Mouse (Mus musculus): ENCODE results near the gene Pak6. TPM values are rescaled to one million over a fixed set of nuclear protein-coding genes. Genes with fewer than 3 reads are reported as not detected.
"Not testable (repeated sequence)": the region's sequence is repeated elsewhere in the genome, so short reads cannot be mapped to it uniquely, and the experiment has no call there.

The Pak6 gene
- total RNA-seq (2021), result 10 to 100 TPM; 14.0 to 14.2 TPM

DNA sequence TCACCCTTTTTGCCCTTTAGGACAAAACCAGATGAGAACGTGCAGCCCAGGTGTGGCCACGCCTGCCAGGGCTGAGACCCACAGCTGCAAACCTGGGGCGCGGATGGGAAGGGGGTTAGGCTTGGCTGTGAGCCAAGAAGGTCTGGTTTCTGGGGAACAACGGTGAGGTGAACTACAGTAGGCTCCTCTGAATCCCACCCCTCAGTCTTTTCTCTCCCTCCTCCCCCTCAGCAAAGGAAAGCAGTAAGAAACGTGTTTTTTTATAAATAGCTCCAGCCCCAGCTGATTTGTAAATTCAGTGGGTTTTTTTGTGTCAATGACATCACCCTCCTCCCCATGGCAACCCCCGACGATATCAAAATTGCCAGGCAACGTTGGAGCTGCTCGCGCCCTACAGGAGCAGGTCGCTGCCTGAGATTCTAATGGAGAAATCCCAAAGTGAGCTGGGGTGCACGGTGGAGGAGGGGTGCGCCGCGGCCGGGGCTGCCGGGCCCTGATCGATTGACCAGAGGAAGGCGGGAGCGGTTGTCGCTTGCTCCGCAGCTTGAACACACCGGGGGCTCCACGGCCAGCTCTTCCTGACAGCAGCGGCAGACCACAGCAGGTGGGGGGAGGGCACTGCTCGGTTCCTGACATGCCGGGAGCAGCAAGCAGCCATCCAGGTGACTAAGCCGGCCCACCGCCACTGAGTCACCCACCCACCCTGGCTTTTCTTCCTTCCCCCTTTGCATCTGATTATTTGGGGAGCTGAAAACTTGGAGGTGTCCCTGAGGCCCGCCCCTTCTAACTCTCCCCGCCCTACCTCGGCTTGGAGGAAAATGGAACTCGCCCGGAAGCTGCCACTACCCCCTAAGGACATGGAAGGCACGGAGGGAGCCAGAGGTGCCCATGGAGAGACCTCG lies at the start of gene Pak6:
Gene Pak6 (plus strand): TSS at position 402 of the 902 bp plus-strand sequence.
- peak; percentile 31 for DNase-seq

GRCm38 (mm10) chr2:118618013-118618412 lies 45.1 kb upstream of the Pak6 start:
- DNase-seq, result no peak

DNA sequence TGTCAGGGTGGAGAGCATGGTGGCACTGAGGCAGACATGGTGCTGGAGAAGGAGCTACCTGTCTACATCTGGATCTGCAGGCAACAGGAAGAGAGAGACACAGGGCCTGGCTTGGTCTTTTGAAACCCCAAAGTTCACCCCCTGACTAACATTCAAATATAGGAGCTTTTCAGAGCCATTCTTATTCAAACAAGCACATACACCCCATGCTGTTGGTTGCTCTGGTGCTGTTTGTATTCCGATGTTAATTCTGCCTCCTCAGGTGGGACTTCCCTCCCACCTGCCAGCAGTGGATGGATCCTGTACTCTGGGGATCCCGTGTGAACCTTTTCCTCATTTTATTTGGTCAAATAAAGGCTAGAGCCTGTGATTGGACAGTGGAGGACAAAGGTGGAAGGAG lies 43.0 kb upstream of the Pak6 start:
- no peak for DNase-seq

GRCm38 (mm10) chr2:118620608-118621007 lies 42.5 kb upstream of the Pak6 start:
- DNase-seq, result no peak

- no peak for DNase-seq
These were observed 33.8 kb upstream of the Pak6 start for GRCm38 (mm10) chr2:118629276-118629675.

DNA sequence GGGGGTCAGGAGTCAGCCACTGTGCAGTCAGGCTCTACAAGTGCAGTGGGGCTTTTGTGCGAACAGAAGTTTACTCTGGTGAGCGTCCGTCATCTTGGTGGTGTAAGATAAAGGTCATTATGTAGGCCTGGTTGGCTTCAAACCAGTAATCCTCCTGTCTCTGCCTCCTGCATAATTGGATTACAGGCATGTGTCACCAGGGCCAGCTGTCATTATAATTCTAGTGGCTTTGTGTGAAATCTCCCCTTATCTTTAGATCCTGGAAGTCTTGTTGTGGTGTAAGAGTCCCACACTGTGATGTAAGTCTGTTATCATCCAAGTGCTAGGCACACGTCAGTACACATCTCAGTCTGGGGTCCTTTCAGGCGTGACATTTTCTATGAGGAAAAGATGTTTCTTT lies 29.7 kb upstream of the Pak6 start:
- DNase-seq, result no peak

GRCm38 (mm10) chr2:118637258-118637657 lies 25.8 kb upstream of the Pak6 start:
- DNase-seq, result no peak

DNA sequence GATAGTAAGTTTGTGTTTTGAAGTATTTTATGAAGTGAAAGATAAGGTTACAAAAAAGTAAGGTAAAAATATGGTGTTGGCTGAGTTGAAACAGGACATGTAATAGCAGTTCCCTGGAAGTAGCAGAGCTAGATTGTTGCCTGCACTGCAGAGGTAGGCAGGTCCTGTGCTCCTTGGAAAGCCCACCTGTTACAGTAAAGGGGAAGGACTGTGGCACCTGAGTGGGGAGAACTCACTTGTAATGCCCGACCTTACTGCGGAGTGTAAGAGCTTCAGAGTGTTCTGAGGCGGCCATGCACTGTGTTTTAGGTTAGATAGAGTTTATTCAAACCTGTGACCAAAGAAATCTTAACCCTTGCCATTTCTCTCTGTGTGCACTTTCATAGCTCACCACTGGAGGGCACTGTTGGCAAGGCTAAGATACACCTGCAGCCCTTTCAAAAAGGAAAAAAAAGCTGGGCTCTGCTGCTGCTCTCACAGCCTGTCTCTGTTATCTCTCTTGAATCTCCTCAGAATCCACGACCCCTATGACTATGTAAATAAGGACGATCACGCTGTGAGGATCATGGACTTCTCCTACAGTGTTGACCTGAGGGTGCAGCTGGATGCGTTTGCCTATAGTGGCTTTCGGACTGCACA lies 25.1 kb upstream of the Pak6 start:
- DNase-seq, result peak; percentile 83

DNA sequence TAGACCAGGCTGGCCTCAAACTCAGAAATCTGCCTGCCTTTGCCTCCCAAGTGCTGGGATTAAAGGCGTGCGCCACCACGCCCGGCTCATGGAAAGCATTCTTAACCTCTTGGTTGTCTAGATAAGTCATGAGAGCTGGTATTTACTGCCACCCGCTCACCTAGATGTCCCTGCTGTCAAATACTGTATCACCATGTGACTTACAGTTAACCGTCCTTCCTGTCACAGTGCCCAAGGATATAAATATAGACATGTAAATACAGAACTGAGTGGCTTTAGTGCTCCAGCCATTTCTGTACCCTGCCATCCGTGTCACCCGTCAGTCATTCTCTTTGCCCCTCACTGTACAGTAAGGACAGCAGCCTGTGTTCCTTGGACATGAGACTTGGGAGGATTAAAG lies 24.4 kb upstream of the Pak6 start:
- DNase-seq, result peak; percentile 26

GRCm38 (mm10) chr2:118641147-118641546 lies 22.0 kb upstream of the Pak6 start:
- no peak for DNase-seq

GRCm38 (mm10) chr2:118642431-118642830 lies 20.7 kb upstream of the Pak6 start:
- DNase-seq, result no peak

GRCm38 (mm10) chr2:118642942-118643341 lies 20.2 kb upstream of the Pak6 start:
- no peak for DNase-seq

GRCm38 (mm10) chr2:118646665-118647064 lies 16.4 kb upstream of the Pak6 start:
- no peak for DNase-seq

DNA sequence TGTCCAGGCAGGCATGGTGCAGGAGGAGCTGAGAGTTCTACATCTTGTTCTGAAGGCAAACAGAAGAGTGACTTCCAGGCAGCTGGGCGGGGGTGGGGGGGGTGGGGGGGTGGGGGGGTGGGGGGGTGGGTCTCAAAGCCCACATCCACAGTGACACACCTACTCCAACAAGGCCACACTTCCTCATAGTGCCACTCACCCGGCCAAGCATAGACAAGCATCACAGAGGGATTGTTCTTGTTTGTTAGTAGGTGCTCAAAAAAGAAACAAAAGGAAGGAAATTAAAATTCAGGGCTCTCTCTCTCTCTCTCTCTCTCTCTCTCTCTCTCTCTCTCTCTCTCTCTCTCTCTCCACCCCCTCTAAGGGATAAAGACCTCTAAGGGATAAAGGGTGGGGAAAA lies 12.4 kb upstream of the Pak6 start:
- DNase-seq, result not testable (repeated sequence)

DNA sequence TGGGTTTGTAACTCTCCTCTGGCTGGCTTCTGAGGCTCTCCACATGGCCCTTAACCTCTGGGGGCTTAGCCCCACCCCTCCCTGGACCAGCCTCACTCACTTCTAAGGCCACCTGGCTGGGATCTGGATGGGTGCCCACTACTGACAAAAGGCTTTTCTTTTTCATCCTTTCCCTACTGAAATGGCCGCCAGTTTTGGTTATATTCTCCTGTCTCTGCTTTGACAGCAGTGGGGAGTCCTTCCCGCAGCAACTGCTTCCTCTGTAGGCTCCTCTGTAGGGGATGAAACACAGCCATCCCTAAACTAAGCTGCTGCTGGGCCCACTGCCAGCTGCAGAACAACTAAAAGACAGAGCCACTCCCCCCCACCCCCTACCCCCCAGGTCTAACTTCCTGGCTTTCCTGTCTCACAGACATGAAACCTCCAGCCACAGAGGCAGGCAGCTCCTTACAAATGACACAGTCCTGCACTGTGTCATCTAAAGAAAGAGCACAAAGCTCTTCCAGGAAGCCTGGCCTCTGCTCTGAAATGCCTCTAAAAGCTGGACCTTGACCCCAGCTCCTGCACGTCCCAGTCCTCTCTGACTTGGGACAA lies 6.3 kb upstream of the Pak6 start:
- peak; percentile 15 for DNase-seq

DNA sequence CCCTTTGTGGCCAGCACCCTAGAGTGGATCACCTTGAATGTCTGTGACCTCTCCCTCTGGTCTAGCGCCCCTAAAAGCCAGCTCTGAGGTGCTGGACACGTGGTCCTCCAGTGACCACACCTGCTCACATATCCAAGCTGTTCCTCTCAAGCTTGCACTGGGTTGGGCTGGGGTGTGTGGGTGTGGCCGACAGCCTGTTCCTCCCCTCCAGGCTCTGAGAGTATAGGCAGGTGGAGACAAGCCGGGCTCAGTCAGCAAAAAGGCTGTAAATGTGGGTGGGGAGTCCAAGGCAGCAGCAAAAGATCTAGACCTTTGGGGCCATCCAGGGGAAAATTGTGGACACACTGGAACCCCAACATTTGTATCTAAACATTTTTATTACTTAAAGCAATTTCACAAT lies 4.6 kb upstream of the Pak6 start:
- no peak for DNase-seq

GRCm38 (mm10) chr2:118659077-118659476 lies 4.0 kb upstream of the Pak6 start:
- DNase-seq, result peak; percentile 58

GRCm38 (mm10) chr2:118659493-118659892 lies 3.6 kb upstream of the Pak6 start:
- no peak for DNase-seq

DNA sequence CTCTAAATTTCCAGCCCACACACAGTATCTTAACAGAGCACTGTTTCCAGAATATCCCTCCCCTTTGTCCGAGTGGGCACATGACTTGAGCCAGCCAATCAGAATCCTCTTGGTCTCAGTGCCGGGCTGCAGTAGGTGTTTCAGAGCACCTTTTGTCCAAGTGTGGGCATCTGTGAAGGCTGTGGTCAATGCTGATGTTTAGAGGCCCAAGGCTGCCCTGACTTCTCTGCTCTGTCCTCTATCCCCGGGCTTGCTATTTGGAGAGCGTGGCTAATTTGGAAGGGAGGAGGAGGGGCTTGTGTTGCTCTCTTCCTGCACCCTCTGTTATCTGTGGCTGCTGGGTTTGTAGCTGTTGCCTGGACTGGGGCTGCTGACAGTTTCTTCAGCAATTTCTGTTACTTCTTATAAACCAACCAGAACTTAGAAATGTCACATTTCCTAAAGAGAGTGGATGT lies 3.1 kb upstream of the Pak6 start:
- DNase-seq, result peak; percentile 53

DNA sequence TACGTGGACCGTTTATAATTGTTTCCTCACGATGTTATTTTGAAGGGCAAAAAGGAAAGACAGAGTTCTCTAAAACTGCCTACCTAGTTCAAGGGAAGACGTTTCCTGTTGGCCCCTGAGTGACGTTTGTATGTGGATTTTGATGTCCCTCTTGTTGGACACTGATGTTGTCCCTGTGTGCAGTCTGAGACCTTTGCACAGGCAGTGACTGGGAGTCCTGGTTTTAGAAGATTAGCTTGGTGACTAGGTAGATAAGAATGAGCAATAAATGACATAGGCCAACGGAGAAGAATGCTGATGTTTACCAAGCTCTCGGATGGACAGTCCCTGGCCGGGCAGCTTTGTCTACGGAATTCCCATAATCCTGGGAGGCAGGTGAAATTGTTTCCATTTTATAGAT lies 1.2 kb upstream of the Pak6 start:
- DNase-seq, result no peak

GRCm38 (mm10) chr2:118663804-118664766 lies 982 bp downstream of the Pak6 start:
- peak; percentile 70 for DNase-seq

GRCm38 (mm10) chr2:118664975-118665516 lies 1.9 kb downstream of the Pak6 start:
- no peak for DNase-seq

Data from heart, postnatal 4 days (tissue).